Mouse (Mus musculus) megakaryocyte, embryonic 14.5 days (primary cell): ENCODE measurements around the gene Fnbp1. TPM values are rescaled to one million over a fixed set of nuclear protein-coding genes. Genes with fewer than 3 reads are reported as not detected.

Source experiments
- H3K27me3 ChIP-seq: replicated peaks from 2 replicates; pipeline ENCODE3; 2012; ENCODE audit warnings: inconsistent platforms
- H3K36me3 ChIP-seq: replicated peaks from 2 replicates; pipeline ENCODE3; 2012; ENCODE audit warnings: low read length, inconsistent platforms, mixed read lengths
- H3K4me1 ChIP-seq: 2 replicates; pipeline ENCODE4 v1.6.1; 2012; ENCODE audit warnings: inconsistent platforms
- H3K4me3 ChIP-seq: replicated peaks from 2 replicates; pipeline ENCODE3; 2012; ENCODE audit warnings: moderate library complexity, mild to moderate bottlenecking, inconsistent platforms
- H3K9me3 ChIP-seq: 2 replicates; pipeline ENCODE4 v1.6.1; 2012; ENCODE audit warnings: inconsistent platforms
- FLI1 ChIP-seq: IDR thresholded peaks from 2 replicates; pipeline ENCODE4 v1.6.1; 2012; ENCODE audit warnings: low read length, inconsistent platforms, mixed read lengths
- GATA1 ChIP-seq: IDR thresholded peaks from 3 replicates; pipeline ENCODE4 v1.6.1; 2012; ENCODE audit warnings: mixed read lengths, low read length, inconsistent platforms, borderline replicate concordance
- polyA plus RNA-seq: library from polyadenylated mRNA; stranded (reverse); fragments of >175 nt; gene quantifications from 2 replicates; pipeline ENCODE4 v1.2.3, GENCODE M21; 2012; ENCODE audit warnings: low replicate concordance; ENCODE audit not compliant: insufficient read depth

The Fnbp1 gene
- polyA plus RNA-seq, 1 experiment, result 52.5 TPM

GRCm38 (mm10) chr2:31061868-31062628, 79.8 kb downstream of the Fnbp1 start:
- H3K27me3 ChIP-seq, result no peaks in the 10 kb centered on the region
- peak overlapping the region; percentile 89 for H3K4me3 ChIP-seq
- peaks cover 91% of the 10 kb centered on the region for H3K4me1 ChIP-seq
- TF ChIP-seq GATA1, result peak; percentile 81; the same call in 1 of the 3 replicates
- TF ChIP-seq FLI1, result peak; percentile 22; the same call in 1 of the 2 replicates
- H3K9me3 ChIP-seq, result no peaks in the 10 kb centered on the region
- peaks cover 86% of the 10 kb centered on the region for H3K36me3 ChIP-seq

GRCm38 (mm10) chr2:31060787-31061730, 80.7 kb downstream of the Fnbp1 start:
- H3K9me3 ChIP-seq, result no peaks in the 10 kb centered on the region
- H3K4me1 ChIP-seq, result peaks cover 90% of the 10 kb centered on the region
- H3K36me3 ChIP-seq, result peaks cover 86% of the 10 kb centered on the region
- peak overlapping the region; percentile 89 for H3K4me3 ChIP-seq
- no peaks in the 10 kb centered on the region for H3K27me3 ChIP-seq
- TF ChIP-seq FLI1 (no peak), GATA1 (0 out of 3 replicates have a peak, but pooled peaks have one; percentile 52)

GRCm38 (mm10) chr2:31060271-31060670, 81.5 kb downstream of the Fnbp1 start:
- Histone ChIP-seq H3K36me3 (peaks cover 86% of the 10 kb centered on the region), H3K4me3 (no peak overlapping the region), H3K27me3 (no peaks in the 10 kb centered on the region), H3K9me3 (no peaks in the 10 kb centered on the region), H3K4me1 (peaks cover 88% of the 10 kb centered on the region)
- TF ChIP-seq GATA1, result no peak
- TF ChIP-seq FLI1, result no peak

- no peak overlapping the region for H3K4me3 ChIP-seq
- TF ChIP-seq FLI1 (no peak), GATA1 (no peak)
- no peaks in the 10 kb centered on the region for H3K9me3 ChIP-seq
- no peaks in the 10 kb centered on the region for H3K27me3 ChIP-seq
- H3K36me3 ChIP-seq, result peaks cover 87% of the 10 kb centered on the region
- peaks cover 75% of the 10 kb centered on the region for H3K4me1 ChIP-seq
Measured at GRCm38 (mm10) chr2:31058443-31058842, 83.4 kb downstream of the Fnbp1 start.

GRCm38 (mm10) chr2:31057549-31058177, 84.1 kb downstream of the Fnbp1 start:
- peaks cover 87% of the 10 kb centered on the region for H3K36me3 ChIP-seq
- no peak overlapping the region for H3K4me3 ChIP-seq
- TF ChIP-seq GATA1 (no peak), FLI1 (no peak)
- no peaks in the 10 kb centered on the region for H3K9me3 ChIP-seq
- H3K4me1 ChIP-seq, result peaks cover 73% of the 10 kb centered on the region
- H3K27me3 ChIP-seq, result no peaks in the 10 kb centered on the region

GRCm38 (mm10) chr2:31056070-31056469, 85.7 kb downstream of the Fnbp1 start:
- H3K4me1 ChIP-seq, result peaks cover 74% of the 10 kb centered on the region
- H3K27me3 ChIP-seq, result no peaks in the 10 kb centered on the region
- peak overlapping the region; percentile 53 for H3K4me3 ChIP-seq
- peaks cover 95% of the 10 kb centered on the region for H3K36me3 ChIP-seq
- no peaks in the 10 kb centered on the region for H3K9me3 ChIP-seq
- TF ChIP-seq GATA1 (no peak), FLI1 (no peak)

- no peaks in the 10 kb centered on the region for H3K9me3 ChIP-seq
- TF ChIP-seq GATA1 (no peak), FLI1 (no peak)
- peaks cover 100% of the 10 kb centered on the region for H3K36me3 ChIP-seq
- H3K4me3 ChIP-seq, result no peak overlapping the region
- H3K27me3 ChIP-seq, result no peaks in the 10 kb centered on the region
- peaks cover 81% of the 10 kb centered on the region for H3K4me1 ChIP-seq
Measured at GRCm38 (mm10) chr2:31053851-31054340, 87.9 kb downstream of the Fnbp1 start.

- Histone ChIP-seq H3K9me3 (no peaks in the 10 kb centered on the region), H3K4me3 (no peak overlapping the region), H3K36me3 (peaks cover 100% of the 10 kb centered on the region), H3K4me1 (peaks cover 82% of the 10 kb centered on the region), H3K27me3 (no peaks in the 10 kb centered on the region)
- TF ChIP-seq GATA1, result no peak
- TF ChIP-seq FLI1, result no peak
Measured at GRCm38 (mm10) chr2:31053426-31053825, 88.4 kb downstream of the Fnbp1 start.

GRCm38 (mm10) chr2:31052441-31052840, 89.4 kb downstream of the Fnbp1 start:
- H3K9me3 ChIP-seq, result no peaks in the 10 kb centered on the region
- peaks cover 82% of the 10 kb centered on the region for H3K4me1 ChIP-seq
- no peaks in the 10 kb centered on the region for H3K27me3 ChIP-seq
- TF ChIP-seq FLI1 (no peak), GATA1 (no peak)
- H3K4me3 ChIP-seq, result no peak overlapping the region
- H3K36me3 ChIP-seq, result peaks cover 100% of the 10 kb centered on the region

GRCm38 (mm10) chr2:31048037-31048436, 93.8 kb downstream of the Fnbp1 start:
- Histone ChIP-seq H3K27me3 (no peaks in the 10 kb centered on the region), H3K4me1 (peaks cover 76% of the 10 kb centered on the region), H3K9me3 (no peaks in the 10 kb centered on the region), H3K4me3 (no peak overlapping the region), H3K36me3 (peaks cover 100% of the 10 kb centered on the region)
- TF ChIP-seq GATA1 (no peak), FLI1 (no peak)
